Mouse (Mus musculus) WW6 (cell line): ENCODE measurements around the gene Colgalt1.

ENCODE experiments used
- DNase-seq: peaks from one replicate; pipeline ENCODE4 v3.0.0-alpha.2; 2013; ENCODE audit warnings: low read depth, low spot score

The Colgalt1 gene

GRCm38 (mm10) chr8:71591017-71591416, 19.8 kb upstream of the Colgalt1 start:
- DNase-seq = no peak

- DNase-seq = peak; percentile 95
Measured at GRCm38 (mm10) chr8:71591471-71592373, 19.1 kb upstream of the Colgalt1 start, which contains the start of gene Pgls. Pgls (plus strand) TSS chr8:71592176.

- no peak for DNase-seq
Measured at GRCm38 (mm10) chr8:71592374-71593170, 18.2 kb upstream of the Colgalt1 start.

GRCm38 (mm10) chr8:71593556-71594323, 17.1 kb upstream of the Colgalt1 start:
- no peak for DNase-seq

- DNase-seq = no peak
Measured at GRCm38 (mm10) chr8:71594324-71594722, 16.5 kb upstream of the Colgalt1 start.

GRCm38 (mm10) chr8:71595862-71596261, 14.9 kb upstream of the Colgalt1 start:
- no peak for DNase-seq

GRCm38 (mm10) chr8:71596384-71596783, 14.4 kb upstream of the Colgalt1 start:
- no peak for DNase-seq

- DNase-seq = no peak
Measured at GRCm38 (mm10) chr8:71596798-71597197, 14.0 kb upstream of the Colgalt1 start.

GRCm38 (mm10) chr8:71597451-71597850, 13.3 kb upstream of the Colgalt1 start, which contains the start of gene Fam129c:
Fam129c (plus strand) TSS chr8:71597648.
- no peak for DNase-seq

- DNase-seq = no peak
Measured at GRCm38 (mm10) chr8:71598375-71598774, 12.4 kb upstream of the Colgalt1 start.

- DNase-seq = no peak
Measured at GRCm38 (mm10) chr8:71598841-71599240, 12.0 kb upstream of the Colgalt1 start.

GRCm38 (mm10) chr8:71601939-71602665, 8.7 kb upstream of the Colgalt1 start:
- DNase-seq = no peak

- DNase-seq = peak; percentile 90
Measured at GRCm38 (mm10) chr8:71602666-71603334, 8.0 kb upstream of the Colgalt1 start.

GRCm38 (mm10) chr8:71604021-71604420, 6.8 kb upstream of the Colgalt1 start:
- DNase-seq = no peak

GRCm38 (mm10) chr8:71612141-71612540, 1.3 kb downstream of the Colgalt1 start:
- DNase-seq = no peak

- no peak for DNase-seq
Measured at GRCm38 (mm10) chr8:71613418-71613817, 2.6 kb downstream of the Colgalt1 start.

- DNase-seq = no peak
Measured at GRCm38 (mm10) chr8:71619786-71620185, 9.0 kb downstream of the Colgalt1 start.

GRCm38 (mm10) chr8:71625088-71625487, 14.3 kb downstream of the Colgalt1 start:
- DNase-seq = no peak

GRCm38 (mm10) chr8:71626753-71627152, 16.0 kb downstream of the Colgalt1 start:
- no peak for DNase-seq
